Mouse (Mus musculus) heart, adult 9 months (tissue): ENCODE data around the gene Dpp6.

ENCODE experiments used
- DNase-seq, 2 experiments: peaks; one replicate each; pipeline ENCODE4 v3.0.0; 2022; ENCODE audit warnings: low spot score in 2 of 2

Dpp6 gene

DNA sequence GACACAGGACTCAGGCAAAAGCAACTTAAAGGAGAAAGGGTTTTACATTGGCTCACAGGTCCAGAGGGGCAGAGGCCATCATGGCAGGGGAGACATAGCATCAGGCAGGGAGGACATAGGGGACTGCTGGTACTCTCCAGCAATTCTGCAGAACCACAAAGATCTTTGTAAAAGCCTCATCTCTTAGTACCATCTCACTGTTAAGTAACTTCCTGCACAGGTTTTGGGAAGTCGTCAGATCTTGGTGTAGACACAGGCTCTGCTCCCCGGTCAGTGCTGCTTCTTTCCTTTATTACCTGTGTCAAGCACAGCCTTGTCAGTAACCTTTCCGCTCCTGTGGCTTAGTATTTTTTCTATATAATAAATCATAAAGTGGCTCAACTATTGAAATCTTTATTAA lies 377.2 kb downstream of the Dpp6 start:
- no peak for DNase-seq

DNA sequence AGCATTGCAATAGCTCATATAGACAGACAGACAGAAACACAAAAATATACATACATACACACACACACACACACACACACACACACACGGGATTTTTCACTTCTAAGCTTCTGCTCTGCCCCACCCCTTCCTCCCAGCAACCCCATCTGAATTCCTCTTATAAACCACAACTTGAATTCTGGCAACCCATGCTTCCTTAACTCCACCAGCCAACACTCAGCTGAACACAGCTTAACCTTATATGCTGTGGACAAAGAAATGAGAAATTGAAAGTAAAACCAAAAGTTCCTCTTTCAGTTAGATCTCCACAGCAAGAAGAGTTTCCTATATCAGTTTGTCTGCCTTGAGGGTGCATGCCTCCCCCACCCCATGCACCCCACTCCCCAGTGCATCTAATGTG lies 378.0 kb downstream of the Dpp6 start:
- peak; percentile 1 to 21 for DNase-seq

DNA sequence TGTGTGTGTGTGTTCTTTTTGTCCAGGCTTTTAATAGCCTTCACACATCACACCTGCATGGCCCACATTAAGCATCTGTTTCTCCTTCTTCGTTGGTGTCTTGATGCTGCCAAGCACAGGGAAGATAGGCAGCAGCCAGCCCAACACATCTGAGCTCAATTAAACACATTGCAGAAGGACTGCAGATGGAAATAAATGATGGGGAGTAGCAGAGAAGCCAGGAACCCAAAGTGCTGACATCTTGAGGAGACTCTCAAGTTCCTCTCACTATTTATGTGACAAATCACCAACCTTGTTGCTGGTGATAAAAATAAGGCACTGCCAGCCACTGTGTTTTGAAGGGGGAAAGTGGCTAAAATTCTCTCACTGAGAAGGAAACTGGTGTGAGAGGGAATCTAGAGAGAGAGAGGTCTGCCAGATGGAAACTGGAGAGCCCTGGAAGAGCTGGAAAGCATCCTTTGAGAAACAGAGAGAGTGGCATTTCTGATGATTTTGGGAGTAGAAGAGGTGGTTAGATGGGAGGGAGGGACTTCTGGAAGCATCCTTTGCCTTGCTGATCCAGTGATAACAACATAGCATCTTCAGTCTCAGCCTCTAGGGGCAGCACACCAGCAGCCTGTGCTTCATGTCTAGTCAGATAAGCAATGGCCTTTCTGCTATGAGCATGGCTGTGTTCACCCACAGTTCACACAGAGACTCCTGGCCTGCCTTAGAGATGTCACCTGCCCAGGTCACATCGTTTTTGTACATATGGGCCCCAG lies 383.8 kb downstream of the Dpp6 start:
- DNase-seq = no peak

DNA sequence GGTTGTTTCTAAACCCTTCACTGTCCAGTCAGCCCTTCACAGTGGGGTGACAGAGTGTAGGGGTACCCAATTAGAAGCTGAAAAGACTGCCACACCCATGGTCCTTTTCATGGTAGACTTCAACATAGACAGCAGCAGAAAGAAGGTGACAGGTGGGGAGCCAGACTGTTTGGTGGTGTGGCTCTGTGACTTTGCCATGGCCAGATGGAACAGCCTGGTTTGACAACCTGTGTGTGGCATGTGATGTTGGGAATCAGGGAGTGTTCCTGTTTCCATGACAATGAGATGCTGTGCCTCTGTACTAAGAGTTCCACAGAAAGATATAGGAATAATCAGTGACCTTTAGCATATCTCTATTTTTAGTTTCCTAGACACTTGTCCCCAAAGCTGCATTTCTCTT lies 386.1 kb downstream of the Dpp6 start:
- no peak for DNase-seq

DNA sequence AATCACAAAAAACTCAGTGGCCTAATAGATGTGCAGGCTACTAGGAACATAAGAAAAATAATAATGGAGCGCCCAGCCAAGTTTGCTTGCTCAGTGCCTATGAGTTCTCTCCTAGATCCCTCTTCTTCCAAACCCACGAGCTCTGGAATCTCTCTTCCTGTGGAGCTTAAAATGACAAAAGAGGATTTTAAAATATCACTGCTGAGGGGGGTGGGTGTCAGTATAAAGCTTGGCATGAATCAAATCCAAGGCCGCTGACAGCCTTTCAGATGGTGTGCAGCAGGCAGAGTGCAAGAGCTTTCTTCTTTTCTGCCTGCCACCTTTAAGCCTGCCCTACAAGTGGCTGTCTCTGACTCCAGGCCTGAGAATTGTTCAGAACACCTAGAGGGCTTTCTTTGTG lies 387.7 kb downstream of the Dpp6 start:
- DNase-seq = no peak

DNA sequence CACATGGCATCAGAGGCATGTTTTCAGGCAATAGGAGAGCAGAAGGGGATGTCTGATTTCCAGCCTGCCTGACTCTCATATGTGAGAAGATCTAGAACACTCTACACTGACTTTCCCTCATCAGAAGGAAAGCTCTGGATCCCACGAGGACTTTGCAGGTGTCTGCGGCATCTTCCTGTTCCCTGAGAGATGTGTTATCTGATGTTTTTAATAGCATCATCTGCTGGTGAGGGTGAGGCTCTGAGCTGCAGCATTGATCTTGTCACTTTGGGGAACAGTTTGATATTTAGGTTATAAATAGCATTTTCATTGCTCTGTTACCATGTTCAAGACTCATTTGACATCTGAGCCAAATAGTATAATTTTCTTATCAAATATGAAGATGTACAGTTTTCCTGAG lies 388.8 kb downstream of the Dpp6 start:
- DNase-seq = no peak

DNA sequence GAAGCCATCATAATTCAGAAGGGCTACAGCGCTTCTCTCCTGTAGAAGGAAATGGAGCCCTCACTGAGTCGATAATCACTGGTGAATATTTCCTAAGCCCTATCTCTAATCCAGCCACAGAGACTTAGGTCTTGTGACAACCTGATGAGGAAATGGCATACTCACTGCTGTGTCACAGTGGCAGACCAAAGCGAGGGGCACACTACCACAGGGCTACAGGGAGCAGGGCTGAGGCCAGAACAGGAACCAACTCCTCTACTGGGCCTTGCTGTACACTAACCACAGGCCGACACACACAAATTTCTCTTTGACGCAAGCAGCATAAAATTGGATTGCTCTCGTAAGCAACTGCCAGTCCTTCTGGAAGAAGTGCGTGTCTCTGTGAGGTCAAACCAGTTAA lies 389.2 kb downstream of the Dpp6 start:
- DNase-seq = no peak

DNA sequence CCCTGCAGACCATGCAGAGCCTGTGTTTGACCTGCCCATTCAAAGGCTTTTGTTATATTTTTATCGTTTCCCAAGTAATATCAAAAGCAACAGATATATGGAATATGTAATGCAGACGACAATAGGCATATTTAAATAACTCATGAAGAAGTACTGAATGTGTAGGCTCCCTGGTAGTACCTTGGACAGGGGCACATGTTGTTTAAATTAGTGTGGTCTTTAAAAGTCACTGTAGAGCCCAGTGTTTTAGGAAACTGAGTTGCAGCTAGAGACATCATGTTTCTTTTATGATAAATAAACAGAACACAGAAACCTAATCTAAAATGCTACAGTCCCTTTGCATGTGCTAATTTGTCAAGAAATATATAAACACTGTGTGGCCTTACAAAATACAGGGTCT lies 403.1 kb downstream of the Dpp6 start:
- no peak for DNase-seq

DNA sequence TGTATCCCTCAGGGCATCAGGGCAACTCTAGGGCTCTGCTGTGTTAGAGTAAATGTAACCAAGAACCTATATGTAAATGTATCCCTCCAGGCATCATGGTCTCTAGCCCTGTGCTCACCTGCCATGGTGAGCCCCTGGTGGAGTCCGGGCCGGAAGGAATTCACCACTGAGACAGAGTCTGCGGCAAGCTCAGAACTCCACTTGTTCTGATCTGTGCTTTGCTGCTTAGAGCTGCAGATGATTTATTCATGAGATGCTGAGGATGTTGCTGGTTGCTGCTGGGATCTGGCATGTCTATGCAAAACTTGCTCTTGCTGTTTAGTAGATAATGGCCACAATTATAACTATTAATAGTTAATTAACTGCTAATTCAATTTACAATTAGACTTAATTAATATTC lies 425.1 kb downstream of the Dpp6 start:
- no peak for DNase-seq

DNA sequence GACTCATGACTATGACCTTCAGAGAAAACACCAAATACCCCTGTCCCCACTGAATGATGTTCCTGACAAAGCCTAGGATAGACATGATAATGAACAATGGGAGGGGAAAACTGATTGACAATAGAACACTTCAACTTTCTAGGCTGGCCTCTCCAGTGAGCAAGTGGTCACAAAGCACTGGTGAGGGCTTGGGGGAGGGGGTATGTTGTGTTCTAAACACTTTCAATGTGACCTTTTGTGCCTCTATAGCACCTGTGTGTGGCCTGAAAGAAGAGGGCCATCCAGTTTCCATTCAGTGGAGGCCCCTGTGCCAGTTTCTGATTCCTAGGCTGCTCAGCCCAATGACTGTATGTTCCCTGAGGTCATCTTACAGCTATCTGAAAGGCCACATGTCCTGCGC lies 426.2 kb downstream of the Dpp6 start:
- DNase-seq = no peak

DNA sequence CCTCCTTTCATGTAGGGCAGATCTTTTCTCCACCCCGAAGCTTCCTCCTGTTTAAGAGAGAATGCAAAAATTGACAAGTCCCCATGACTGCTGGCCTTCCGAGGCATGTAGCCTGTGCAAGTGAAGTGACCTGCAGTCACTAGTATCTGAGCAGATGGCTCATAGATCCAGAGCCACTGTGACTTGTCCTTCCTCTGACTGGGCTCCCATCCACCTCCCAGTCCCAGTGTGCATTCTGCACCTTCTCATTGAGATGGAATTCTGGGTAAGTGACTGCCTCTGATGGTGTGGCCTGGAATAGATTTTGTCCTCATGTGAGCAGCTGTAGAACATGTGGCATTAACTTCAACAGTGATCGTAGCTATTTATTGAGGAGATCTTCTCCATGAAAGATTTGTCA lies 430.8 kb downstream of the Dpp6 start:
- DNase-seq = no peak

DNA sequence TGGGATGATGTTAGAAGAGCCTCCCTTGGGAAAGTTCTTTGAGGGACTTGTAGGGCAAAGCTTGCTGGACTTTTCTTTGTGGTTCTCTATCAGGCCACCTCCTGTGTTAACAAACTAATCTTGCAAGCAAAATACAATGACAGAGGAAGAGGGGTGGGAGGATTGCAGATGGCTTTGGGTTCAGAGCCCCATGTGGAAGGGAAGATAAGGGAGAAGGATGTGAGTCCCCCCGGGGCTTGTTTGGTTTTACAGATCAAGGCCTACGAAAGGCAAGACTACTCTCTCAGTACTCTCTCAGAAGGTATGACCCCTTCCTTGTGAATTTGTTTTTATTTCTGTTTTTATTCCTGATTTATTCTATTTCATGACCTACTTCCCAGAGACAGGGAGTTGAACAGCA lies 431.7 kb downstream of the Dpp6 start:
- DNase-seq = no peak

DNA sequence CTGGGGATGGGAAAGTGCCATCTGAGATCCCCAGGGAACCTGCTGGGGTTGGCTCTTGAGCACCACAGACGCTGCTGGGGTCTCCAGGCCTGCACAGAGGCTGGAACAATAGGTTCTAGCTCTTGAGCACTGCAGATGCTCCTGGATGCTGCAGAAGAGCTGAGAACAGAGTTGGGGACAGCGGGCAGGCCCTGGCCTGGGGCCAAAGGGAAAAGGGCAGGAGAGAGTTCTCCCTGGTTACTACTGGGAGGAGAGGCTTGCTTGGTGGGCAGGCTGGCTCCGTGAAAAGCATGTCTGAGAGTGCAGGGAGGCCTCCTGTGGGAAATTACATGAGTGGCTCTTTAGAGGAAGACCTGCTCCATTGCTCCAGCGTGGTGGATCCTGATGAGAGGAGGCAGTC lies 432.9 kb downstream of the Dpp6 start:
- no peak for DNase-seq

DNA sequence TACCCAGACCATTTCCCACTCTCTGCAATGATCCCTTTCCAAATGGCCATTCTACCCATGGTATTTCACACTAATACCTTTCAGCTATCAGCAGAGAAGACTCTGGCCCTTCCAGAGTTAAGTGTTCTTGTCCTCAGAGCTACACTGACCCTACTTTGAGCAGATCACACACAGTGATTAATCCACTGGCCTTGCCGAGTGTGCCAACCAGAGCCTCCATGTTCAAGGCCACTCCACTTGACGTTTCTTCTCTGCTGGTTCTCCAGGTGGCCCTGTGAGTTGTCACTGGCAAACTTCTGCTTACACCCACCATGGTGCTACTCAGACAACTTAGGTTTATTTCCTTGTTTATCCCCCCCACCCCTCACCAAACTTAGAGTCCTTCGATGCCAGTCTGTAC lies 433.9 kb downstream of the Dpp6 start:
- no peak for DNase-seq

DNA sequence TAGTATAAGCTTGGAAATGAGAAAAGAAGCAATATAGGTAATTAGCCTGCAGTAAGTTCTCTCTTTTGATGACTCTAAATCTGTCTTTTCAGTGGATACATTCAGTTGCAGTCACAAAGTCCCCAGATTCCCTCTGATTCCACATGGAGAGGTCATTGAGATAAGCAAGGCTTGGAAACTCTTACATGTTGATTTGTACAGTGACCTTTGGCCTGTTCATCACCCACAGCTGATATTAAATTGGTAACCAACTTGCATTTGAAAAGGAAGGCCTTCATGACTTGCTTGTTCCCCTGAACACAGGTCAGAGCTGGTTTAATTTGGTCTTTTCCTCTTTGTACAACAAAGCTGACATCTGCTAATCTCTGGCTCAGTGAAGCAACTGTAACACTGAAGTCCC lies 434.4 kb downstream of the Dpp6 start:
- no peak for DNase-seq

DNA sequence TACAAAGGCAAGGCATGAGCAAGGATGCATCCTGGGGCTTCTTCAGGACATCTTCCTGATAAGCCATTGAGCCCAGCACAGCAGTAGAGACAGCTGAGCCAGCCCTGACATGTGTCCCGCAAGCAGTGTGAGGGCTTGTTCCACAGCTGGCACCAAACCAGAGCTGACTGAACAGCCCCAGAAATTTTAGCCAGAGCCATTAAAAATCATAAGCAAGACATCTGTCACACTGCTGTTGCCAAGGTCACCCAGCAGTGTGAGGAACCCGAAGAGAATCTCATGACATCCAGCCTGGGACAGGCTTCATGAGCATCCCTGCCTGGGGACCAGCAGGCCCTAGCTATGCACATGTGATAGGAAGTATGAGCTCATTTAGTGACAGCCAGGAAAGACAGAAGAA lies 438.2 kb downstream of the Dpp6 start:
- no peak for DNase-seq

DNA sequence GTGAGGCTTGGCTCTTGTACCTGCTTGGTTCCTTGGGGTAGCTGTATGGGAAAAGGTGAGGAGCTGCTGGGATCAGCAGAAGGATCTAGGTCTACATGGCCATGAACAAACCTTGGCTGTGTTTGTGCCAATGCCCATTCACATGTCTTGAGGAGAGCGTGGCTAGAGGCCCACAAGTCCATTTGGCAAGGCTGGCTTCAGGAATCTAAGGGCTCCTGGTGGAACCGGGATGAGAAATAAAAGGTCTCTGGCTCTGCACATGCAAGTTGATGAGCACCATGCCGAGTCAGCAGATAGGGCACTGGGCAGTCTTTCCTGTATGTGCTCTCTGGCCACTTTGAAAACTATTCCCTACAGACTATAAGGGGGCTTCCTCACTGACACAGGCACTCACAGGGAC lies 441.6 kb downstream of the Dpp6 start:
- DNase-seq = no peak

DNA sequence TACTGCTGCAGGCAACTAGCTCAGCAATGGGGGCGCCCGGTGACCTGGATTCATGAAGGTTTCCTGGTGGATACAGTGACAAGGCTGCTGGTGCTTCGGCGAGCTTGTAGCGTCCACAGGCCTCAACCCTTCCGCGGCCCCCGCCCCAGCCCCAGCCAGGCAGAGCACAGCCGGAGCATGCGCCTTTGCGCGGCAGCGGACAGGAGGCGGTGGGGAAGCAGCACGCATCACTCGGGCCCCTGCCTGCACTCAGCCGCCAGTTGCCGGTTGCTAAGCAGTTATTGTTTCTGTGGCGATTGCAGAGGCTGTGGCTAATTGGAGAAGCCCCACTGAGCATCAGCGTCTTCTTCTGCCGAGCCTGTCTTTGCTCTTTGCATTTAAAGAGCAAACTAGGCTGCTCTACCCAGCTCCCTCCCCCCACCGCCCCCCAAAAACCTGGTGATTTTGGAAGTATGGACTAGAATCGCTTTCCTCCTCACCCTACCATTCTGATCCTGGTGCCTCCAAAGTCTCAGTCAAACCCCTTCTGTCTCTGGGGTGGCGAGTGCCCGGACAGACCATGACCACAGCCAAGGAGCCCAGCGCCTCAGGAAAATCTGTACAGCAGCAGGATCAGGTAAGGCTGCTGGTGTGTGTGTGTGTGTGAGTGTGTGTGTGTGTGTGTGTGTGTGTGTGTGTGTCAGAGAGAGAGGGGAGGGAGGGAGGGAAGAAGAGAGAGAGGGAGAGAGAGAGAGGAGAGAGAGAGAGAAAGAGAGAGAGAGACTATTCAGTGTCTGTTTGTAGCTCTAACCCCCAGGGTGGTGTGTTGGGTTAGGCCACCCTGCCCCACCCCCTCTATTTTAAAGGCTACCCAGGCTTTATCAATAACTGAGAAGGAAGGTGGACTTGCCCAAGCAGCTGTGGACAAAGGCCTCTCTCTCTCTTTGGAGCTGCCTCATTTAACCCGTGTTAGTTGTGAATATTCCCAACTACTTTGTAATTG lies 445.0 kb downstream of the Dpp6 start:
- no peak for DNase-seq

DNA sequence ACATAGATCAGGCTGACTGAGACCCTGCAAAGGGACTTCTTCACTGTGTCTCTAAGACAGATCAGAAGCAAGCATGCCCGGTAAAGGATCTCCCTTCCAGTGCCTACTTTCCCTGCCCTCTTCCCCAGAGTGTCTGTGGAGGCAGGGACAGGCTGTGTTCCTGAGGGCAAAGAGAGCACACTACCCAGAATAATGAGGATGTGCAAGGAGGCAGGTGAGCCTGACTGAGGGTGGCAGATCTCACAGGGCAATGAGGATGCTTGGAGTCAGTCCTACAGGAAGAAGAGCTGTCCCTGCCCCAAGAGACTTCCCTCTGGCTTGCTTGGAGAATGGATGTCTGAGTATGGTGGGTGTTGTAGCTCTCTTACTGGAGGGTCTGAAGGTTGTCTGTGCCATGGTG lies 445.7 kb downstream of the Dpp6 start:
- no peak for DNase-seq

DNA sequence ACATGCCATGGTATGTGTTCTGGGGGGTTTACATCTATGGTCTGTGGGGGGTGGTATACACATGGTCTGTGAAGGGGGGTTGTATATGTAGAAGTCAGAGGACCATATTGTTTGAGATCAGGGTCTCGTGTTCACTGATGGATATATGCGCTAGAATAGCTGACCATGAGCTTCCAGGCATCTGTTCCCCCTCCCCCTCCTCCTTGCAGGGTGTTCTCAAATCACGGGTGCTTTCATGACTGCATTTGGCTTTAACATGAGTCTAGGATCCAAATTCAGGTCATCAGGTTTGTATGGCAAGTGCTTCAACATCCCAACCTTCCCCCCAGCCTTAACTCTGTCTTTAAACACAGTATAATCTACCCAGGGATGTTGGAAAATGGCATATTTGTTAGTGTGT lies 448.3 kb downstream of the Dpp6 start:
- no peak for DNase-seq

DNA sequence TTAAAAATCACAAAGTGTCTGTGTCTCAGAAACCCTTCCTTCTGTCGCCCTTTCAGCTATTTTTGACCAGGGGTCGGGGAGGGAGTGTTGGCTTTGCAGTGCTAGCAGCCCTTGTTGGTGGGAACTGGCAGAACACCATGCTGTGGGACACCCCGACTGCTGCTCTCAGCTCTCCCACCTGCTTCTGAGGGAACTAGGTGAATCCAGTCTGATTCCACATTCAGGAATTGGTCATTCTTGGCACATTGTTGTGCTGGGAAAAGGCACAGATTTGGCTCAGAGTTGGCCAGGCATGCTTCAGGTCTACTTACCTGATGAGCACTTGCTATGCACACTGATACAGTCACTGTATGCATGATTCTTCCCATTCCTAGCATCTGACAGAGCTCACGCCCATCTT lies 454.3 kb downstream of the Dpp6 start:
- DNase-seq = no peak

DNA sequence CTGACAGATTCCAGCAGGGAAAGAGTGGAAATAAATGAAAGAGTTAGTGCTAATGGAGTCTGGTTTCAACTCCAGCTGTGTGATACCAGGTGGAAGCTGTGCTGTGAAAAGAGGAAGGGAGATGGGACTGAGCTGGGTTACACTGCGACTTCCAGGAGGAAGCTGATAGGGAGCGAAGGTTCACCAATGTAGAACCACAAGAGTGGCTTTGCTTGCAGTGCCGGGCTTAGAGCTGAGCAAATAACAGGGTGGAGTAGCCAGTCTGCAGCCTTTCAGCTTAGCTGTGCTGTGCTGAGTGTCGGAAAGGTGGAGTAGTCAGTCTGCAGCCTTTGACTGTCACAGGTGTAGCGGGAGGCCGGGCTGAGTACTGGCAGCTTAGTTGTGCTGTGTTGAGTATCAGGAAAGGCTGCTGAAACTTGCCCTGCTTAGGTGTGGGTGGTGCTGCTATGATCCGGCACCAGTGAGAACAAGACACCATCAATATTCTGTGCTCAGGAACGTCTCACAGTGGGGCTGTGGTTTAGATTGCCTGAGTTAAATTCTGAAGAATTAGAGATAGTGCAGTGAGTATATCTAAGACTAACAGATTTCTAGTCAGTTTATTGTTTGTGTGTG lies 457.9 kb downstream of the Dpp6 start:
- DNase-seq = no peak

DNA sequence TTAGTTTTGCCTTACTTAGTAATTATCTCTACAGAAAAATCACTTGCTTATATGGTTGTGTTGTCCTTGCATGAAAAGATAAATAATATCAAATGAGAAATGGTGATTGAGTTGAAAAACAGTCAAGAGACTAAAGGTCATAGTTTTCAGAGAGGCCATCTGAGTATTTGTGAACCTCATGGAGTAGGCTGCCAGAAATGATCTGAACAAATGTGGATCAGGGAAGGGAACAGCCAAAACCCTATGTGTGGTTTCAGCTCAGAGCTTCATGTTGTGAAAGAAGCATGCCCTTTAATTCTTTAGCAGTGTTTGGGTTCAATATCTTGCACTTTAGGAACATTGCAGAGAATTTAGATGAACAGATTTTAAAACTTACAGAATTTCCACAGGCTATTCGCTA lies 458.9 kb downstream of the Dpp6 start:
- DNase-seq = no peak
